Mouse (Mus musculus) urinary bladder, postnatal 10 days (tissue): ENCODE data around the gene Trp53.
A peak's percentile ranks its signal among the peaks of the same experiment; 100 is the strongest.

Source experiments
- DNase-seq: peaks from one replicate; pipeline ENCODE4 v3.0.0; 2022; ENCODE audit warnings: low spot score

The Trp53 gene

GRCm38 (mm10) chr11:69563373-69563772, 16.8 kb upstream of the Trp53 start:
- no peak for DNase-seq

DNA sequence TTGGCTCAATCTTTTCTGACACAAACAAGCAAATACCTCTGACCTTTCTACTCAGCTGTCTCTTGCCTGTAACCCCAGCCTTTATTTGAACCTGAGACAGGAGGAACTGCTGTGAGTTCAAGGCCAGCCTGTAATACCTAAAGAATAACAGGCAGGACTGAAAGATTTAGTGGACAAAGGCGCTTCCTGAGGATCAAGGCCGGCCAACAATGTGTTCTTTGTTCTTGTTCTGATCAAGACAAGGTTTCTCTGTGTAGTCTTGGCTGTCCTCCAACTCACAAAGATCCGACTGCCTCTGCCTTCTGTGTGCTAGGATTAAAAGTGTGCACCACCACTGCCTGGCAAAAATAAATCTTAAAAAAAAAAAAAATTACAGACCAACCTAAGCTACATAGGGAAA, 15.8 kb upstream of the Trp53 start:
- no peak for DNase-seq

DNA sequence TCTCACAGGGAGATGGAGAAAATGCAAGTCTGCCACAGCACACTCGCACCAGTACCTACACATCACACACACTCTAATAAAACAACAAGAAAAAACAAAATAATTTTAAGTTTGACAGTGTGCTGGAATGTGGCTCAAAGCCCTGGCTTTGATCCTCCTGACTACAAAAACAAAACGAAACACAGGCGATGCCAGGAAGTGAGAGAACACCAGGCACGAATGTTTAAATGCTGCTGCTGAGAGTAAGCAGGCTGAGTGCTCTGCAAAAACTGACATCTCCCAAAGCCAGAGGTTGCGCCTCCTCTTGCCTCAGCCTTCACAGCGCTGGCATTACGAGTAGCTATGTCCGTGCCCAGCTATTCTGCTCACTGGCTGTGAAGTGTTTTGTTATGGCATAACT, 15.0 kb upstream of the Trp53 start:
- DNase-seq: no peak

- no peak for DNase-seq
Measured at GRCm38 (mm10) chr11:69575220-69575619, 4.9 kb upstream of the Trp53 start.

DNA sequence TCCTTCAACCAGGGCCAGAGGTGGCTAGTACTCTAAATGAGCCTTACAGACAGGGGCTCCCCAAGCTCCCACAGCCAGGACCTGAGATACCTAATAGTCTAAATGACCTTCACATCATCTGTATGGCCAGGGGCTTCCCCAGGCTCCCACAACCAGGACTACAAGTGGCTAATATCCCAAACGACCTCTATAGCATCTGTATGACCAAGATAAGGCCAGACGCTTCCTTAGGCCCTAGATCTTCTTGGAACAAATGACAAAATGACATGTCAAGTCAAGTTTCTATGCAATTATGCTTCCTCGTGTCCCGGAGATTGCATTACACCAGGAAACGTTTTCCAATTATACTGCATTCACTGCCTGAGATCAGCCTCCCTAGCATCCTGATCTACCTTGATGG, 3.9 kb upstream of the Trp53 start:
- no peak for DNase-seq

GRCm38 (mm10) chr11:69578301-69578700, 1.9 kb upstream of the Trp53 start:
- no peak for DNase-seq

- DNase-seq: peak; percentile 80
Measured at GRCm38 (mm10) chr11:69579128-69580017, 786 bp upstream of the Trp53 start.

GRCm38 (mm10) chr11:69580572-69581146, 500 bp downstream of the Trp53 start:
- no peak for DNase-seq

- no peak for DNase-seq
Measured at GRCm38 (mm10) chr11:69581147-69581688, 1.1 kb downstream of the Trp53 start.

GRCm38 (mm10) chr11:69581814-69582213, 1.7 kb downstream of the Trp53 start:
- no peak for DNase-seq

GRCm38 (mm10) chr11:69582230-69582805, 2.2 kb downstream of the Trp53 start:
- DNase-seq: no peak

GRCm38 (mm10) chr11:69584008-69584407, 3.8 kb downstream of the Trp53 start:
- no peak for DNase-seq

DNA sequence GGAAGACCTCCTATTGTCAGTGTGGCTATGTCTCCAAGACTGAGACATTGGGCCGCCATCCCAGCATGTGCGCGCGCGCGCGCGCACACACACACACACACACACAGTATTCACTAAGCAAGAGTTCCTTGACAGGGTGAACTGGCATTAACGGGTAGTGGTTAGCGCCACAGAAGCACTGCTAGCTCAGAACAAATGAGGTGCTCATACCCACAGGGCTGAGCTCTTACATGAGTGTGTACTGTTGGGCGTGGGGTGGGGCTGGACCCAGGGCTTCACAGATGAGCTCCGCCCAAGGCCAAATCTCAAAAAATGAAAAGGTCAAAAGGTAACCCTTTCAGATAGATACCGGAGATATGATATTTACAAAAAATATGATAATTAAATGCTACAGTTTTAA, 4.8 kb downstream of the Trp53 start:
- DNase-seq: no peak

- no peak for DNase-seq
Measured at GRCm38 (mm10) chr11:69585718-69586325, 5.7 kb downstream of the Trp53 start.

DNA sequence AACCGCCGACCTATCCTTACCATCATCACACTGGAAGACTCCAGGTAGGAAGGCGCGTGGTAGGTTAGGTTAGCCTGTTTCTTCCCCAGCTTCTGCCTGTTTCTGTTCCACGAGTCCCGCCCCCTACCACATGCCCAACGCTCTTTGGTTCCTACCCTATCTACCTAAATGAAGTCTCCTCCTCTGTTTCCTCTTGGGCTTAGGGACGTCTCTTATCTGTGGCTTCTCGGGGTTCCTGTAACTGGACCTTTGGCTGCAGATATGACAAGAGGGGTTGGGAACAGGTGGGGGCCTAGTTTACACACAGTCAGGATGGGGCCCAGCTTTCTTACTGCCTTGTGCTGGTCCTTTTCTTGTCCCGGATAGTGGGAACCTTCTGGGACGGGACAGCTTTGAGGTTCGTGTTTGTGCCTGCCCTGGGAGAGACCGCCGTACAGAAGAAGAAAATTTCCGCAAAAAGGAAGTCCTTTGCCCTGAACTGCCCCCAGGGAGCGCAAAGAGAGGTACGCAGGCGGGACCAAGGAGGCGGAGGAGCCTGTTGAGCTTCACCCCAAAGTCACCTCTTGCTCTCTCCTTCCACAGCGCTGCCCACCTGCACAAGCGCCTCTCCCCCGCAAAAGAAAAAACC, 9.2 kb downstream of the Trp53 start:
- no peak for DNase-seq

GRCm38 (mm10) chr11:69590622-69591021, 10.5 kb downstream of the Trp53 start:
- DNase-seq: no peak

DNA sequence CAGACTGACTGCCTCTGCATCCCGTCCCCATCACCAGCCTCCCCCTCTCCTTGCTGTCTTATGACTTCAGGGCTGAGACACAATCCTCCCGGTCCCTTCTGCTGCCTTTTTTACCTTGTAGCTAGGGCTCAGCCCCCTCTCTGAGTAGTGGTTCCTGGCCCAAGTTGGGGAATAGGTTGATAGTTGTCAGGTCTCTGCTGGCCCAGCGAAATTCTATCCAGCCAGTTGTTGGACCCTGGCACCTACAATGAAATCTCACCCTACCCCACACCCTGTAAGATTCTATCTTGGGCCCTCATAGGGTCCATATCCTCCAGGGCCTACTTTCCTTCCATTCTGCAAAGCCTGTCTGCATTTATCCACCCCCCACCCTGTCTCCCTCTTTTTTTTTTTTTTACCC, 11.3 kb downstream of the Trp53 start:
- DNase-seq: no peak

DNA sequence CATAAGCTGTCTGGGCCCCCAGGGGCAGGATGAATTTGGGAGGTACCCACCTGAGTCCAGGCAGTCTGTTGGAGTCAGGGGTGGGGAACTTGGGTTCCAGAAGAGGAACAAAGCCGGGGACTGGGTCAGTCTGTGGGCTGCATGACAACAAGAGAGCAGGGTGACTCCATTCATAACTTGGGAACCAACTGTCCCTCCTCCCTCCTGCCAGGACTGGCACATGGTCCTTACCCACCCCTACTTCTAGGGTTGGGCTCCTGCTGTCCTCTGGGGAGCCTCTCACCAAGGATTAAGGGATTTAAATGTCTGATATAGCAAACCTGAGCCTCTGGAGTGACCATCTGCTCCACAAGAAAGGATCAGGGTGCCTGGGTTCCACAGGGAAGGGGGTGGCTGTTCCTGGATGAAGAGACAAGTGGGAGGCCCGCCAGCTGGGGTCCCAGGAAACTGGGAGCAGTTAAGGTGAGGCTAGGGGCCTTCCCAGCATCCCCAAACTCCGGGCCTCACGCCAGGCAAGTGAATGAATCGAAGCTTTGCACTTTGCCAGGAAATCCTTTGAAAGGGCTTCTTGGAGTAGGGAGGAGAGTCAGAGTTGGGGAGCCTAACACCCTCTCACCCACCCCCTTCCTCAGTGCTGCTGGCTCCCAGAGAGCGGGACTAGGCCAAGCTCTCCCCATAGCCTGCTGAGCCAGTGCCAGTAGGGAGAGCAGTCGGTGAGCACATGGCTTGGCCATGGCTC, 11.9 kb downstream of the Trp53 start:
- no peak for DNase-seq

GRCm38 (mm10) chr11:69592799-69593198, 12.6 kb downstream of the Trp53 start:
- DNase-seq: no peak

DNA sequence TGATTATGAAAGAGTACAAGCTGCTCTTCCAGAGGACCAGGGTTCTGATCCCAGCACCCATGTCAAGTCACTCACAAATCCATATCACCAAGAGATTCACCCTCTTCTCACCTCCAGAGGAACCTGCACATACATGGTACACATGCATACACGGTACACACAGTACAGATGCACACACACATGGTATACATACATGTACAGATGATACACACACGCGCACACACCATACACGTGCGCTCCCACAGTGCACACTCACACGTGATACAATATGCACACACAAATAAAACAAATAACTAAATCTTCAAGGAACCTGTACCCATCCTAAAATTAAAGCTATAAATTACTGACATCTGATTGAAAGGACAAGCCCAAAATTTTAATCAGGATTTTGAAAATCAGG, 14.7 kb downstream of the Trp53 start:
- no peak for DNase-seq

DNA sequence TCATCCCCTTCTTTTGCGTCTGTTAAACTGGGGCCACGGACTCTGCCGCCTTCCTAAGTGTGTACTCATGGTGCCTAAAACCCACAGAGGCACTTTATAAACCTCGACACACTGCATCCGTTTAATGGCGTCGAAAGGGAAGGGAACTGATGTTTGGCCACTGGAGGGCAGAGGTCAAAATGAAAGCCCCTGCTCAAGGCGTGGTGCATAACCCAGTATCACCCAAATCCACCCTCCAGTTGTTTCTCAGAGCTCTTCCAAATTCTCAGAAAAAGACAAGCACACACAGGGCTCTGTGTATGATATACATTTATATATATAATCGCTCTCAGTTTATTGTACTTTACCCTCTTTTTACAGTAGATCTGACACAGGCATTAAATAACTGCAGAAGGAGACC, 19.3 kb downstream of the Trp53 start:
- no peak for DNase-seq
